Mouse (Mus musculus) neural tube, embryonic 11.5 days (tissue): ENCODE results near the gene S100a13. TPM values are rescaled to one million over a fixed set of nuclear protein-coding genes. Genes with fewer than 3 reads are reported as not detected.

Experiments used
- ATAC-seq: fragments of 200-750 bp; cut with Nextera tagmentation; 2 replicates; pipeline ENCODE4 v1.8.0; 2017; ENCODE audit warnings: moderate number of reproducible peaks, mild to moderate bottlenecking, moderate TSS enrichment, moderate library complexity; ENCODE audit not compliant: insufficient read depth, low FRiP score, low TSS enrichment
- DNase-seq: peaks from one replicate; pipeline ENCODE4 v3.0.0-alpha.2; 2015; ENCODE audit warnings: low spot score
- H3K27ac ChIP-seq: fragments of 300-500 bp; sonication (generic); 2 replicates; pipeline ENCODE4 v1.5.1; 2014; ENCODE audit warnings: low read depth, mild to moderate bottlenecking, low read length
- H3K27me3 ChIP-seq: fragments of 300-500 bp; sonication (generic); 2 replicates; pipeline ENCODE4 v1.6.1; 2014; ENCODE audit warnings: mild to moderate bottlenecking, low read length, mixed read lengths; ENCODE audit not compliant: control insufficient read depth, insufficient read depth
- H3K36me3 ChIP-seq: fragments of 300-500 bp; sonication (generic); 2 replicates; pipeline ENCODE4 v1.6.1; 2014; ENCODE audit warnings: mild to moderate bottlenecking, low read length, moderate library complexity, mixed read lengths; ENCODE audit not compliant: control insufficient read depth, insufficient read depth
- H3K4me1 ChIP-seq: fragments of 300-500 bp; sonication (generic); 2 replicates; pipeline ENCODE4 v1.6.1; 2014; ENCODE audit warnings: low read length, mixed read lengths; ENCODE audit not compliant: control insufficient read depth, insufficient read depth
- H3K4me2 ChIP-seq: fragments of 300-500 bp; sonication (generic); 2 replicates; pipeline ENCODE4 v1.6.1; 2014; ENCODE audit warnings: low read depth, mild to moderate bottlenecking, moderate library complexity
- H3K4me3 ChIP-seq: fragments of 300-500 bp; sonication (generic); 2 replicates; pipeline ENCODE4 v1.5.1; 2014; ENCODE audit warnings: low read depth, low read length
- H3K9ac ChIP-seq: fragments of 300-500 bp; sonication (generic); 2 replicates; pipeline ENCODE4 v1.6.1; 2014; ENCODE audit warnings: mild to moderate bottlenecking, low read length
- H3K9me3 ChIP-seq: fragments of 300-500 bp; sonication (generic); 2 replicates; pipeline ENCODE4 v1.6.1; 2016; ENCODE audit warnings: low read length; ENCODE audit not compliant: control insufficient read depth
- WGBS: fragments of 180-500 bp; shearing (Covaris S2); extraction: QIAGEN DNeasy Blood & Tissue Kit; methylation state at CpG from one replicate; pipeline ENCODE4 v1.1.7; 2014; 5-methylcytosine and 5-hydroxymethylcytosine counted together
- polyA plus RNA-seq: library from polyadenylated mRNA; unstranded; fragments of >200 nt; fragmentation: Nextera tagmentation; extraction: Ambion mirVana; gene quantifications from 2 replicates; pipeline ENCODE4 v1.2.1, GENCODE M21; 2014

The S100a13 gene
- polyA plus RNA-seq, 1 experiment from 2014 or later: 11.2 TPM

GRCm38 (mm10) chr3:90475151-90475830 lies 38.9 kb upstream of the S100a13 start:
- DNase-seq (no peak), ATAC-seq (peak; percentile 37)
- Histone ChIP-seq H3K4me2 (peak overlapping the region; percentile 33), H3K9me3 (no peaks in the 10 kb centered on the region), H3K36me3 (peaks cover 15% of the 10 kb centered on the region), H3K27ac (no peak overlapping the region), H3K9ac (no peak overlapping the region), H3K4me1 (peaks cover 4% of the 10 kb centered on the region), H3K4me3 (peak overlapping the region; percentile 19), H3K27me3 (no peaks in the 10 kb centered on the region)
- WGBS: 43% methylated on average over 15 of the region's 16 CpGs

GRCm38 (mm10) chr3:90475831-90476611 lies 38.2 kb upstream of the S100a13 start, which contains the start of gene Ilf2:
Gene Ilf2 (plus strand): TSS chr3:90476126.
- H3K27me3 ChIP-seq: no peaks in the 10 kb centered on the region
- under 1% methylated on average over 45 of the region's 45 CpGs for WGBS
- H3K9ac ChIP-seq: peak within 1 kb of the TSS; percentile 95
- DNase-seq (peak; percentile 97), ATAC-seq (peak; percentile 99)
- peaks cover 4% of the 10 kb centered on the region for H3K4me1 ChIP-seq
- H3K4me2 ChIP-seq: peak within 1 kb of the TSS; percentile 42
- H3K9me3 ChIP-seq: no peaks in the 10 kb centered on the region
- H3K36me3 ChIP-seq: peaks cover 18% of the 10 kb centered on the region
- peak within 1 kb of the TSS; percentile 93 for H3K27ac ChIP-seq
- H3K4me3 ChIP-seq: peak within 1 kb of the TSS; percentile 84

- Histone ChIP-seq H3K4me3 (no peak overlapping the region), H3K4me1 (0 out of 2 replicates have a peak, but pooled peaks cover 3% of the 10 kb centered on the region), H3K4me2 (no peak overlapping the region), H3K9ac (no peak overlapping the region), H3K27ac (no peak overlapping the region), H3K27me3 (no peaks in the 10 kb centered on the region), H3K36me3 (peaks cover 32% of the 10 kb centered on the region), H3K9me3 (no peaks in the 10 kb centered on the region)
- WGBS: 84% methylated on average over 5 of the region's 5 CpGs
- DNase-seq (no peak), ATAC-seq (no peak)
Measured at GRCm38 (mm10) chr3:90486998-90487397, 27.2 kb upstream of the S100a13 start.

- no peaks in the 10 kb centered on the region for H3K27me3 ChIP-seq
- no peak overlapping the region for H3K27ac ChIP-seq
- no peak for DNase-seq
- 0 out of 2 replicates have a peak, but pooled peaks cover 3% of the 10 kb centered on the region for H3K4me1 ChIP-seq
- no peak for ATAC-seq
- no peak overlapping the region for H3K4me3 ChIP-seq
- no peaks in the 10 kb centered on the region for H3K9me3 ChIP-seq
- no peak overlapping the region for H3K4me2 ChIP-seq
- 89% methylated on average over 6 of the region's 6 CpGs for WGBS
- no peak overlapping the region for H3K9ac ChIP-seq
- peaks cover 22% of the 10 kb centered on the region for H3K36me3 ChIP-seq
Measured at GRCm38 (mm10) chr3:90488576-90488975, 25.7 kb upstream of the S100a13 start.

GRCm38 (mm10) chr3:90490696-90491256 lies 23.5 kb upstream of the S100a13 start, which contains the start of gene Snapin:
Gene Snapin (minus strand): TSS chr3:90491033.
- H3K36me3 ChIP-seq: peaks cover 13% of the 10 kb centered on the region
- WGBS: under 1% methylated on average over 37 of the region's 37 CpGs
- no peak within 1 kb of the TSS for H3K27ac ChIP-seq

GRCm38 (mm10) chr3:90491350-90491749 lies 22.9 kb upstream of the S100a13 start:
- Histone ChIP-seq H3K27ac (no peak overlapping the region), H3K36me3 (peaks cover 12% of the 10 kb centered on the region), H3K4me1 (0 out of 2 replicates have a peak, but pooled peaks cover 3% of the 10 kb centered on the region), H3K9me3 (no peaks in the 10 kb centered on the region), H3K4me2 (no peak overlapping the region), H3K27me3 (no peaks in the 10 kb centered on the region), H3K4me3 (no peak overlapping the region), H3K9ac (no peak overlapping the region)
- no peak for DNase-seq
- ATAC-seq: no peak; the same call in 1 of the 2 replicates
- 40% methylated on average over 2 of the region's 2 CpGs for WGBS

More at GRCm38 (mm10) chr3:90490696-90491256, 23.5 kb upstream of the S100a13 start, which contains the start of gene Snapin:
- Histone ChIP-seq H3K4me2 (peak within 1 kb of the TSS; percentile 50), H3K4me3 (peak within 1 kb of the TSS; percentile 55), H3K4me1 (0 out of 2 replicates have a peak, but pooled peaks cover 3% of the 10 kb centered on the region), H3K9me3 (no peaks in the 10 kb centered on the region), H3K27me3 (no peaks in the 10 kb centered on the region), H3K9ac (peak within 1 kb of the TSS; percentile 66)
- DNase-seq (peak; percentile 96), ATAC-seq (peak; percentile 95)

- H3K27ac ChIP-seq: no peak overlapping the region
- H3K27me3 ChIP-seq: no peaks in the 10 kb centered on the region
- H3K4me2 ChIP-seq: no peak overlapping the region
- WGBS: 58% methylated on average over 4 of the region's 4 CpGs
- H3K4me1 ChIP-seq: 0 out of 2 replicates have a peak, but pooled peaks cover 3% of the 10 kb centered on the region
- H3K9me3 ChIP-seq: no peaks in the 10 kb centered on the region
- H3K4me3 ChIP-seq: no peak overlapping the region
- DNase-seq (no peak), ATAC-seq (no peak)
- H3K36me3 ChIP-seq: peaks cover 12% of the 10 kb centered on the region
- no peak overlapping the region for H3K9ac ChIP-seq
Measured at GRCm38 (mm10) chr3:90493831-90494540, 20.2 kb upstream of the S100a13 start.

GRCm38 (mm10) chr3:90495850-90496525 lies 18.2 kb upstream of the S100a13 start:
- no peak overlapping the region for H3K27ac ChIP-seq
- H3K9me3 ChIP-seq: no peaks in the 10 kb centered on the region
- ATAC-seq: no peak
- peaks cover 12% of the 10 kb centered on the region for H3K36me3 ChIP-seq
- no peaks in the 10 kb centered on the region for H3K27me3 ChIP-seq
- H3K4me3 ChIP-seq: no peak overlapping the region
- no peaks in the 10 kb centered on the region for H3K4me1 ChIP-seq
- DNase-seq: no peak
- no peak overlapping the region for H3K9ac ChIP-seq
- H3K4me2 ChIP-seq: no peak overlapping the region
- 93% methylated on average over 7 of the region's 7 CpGs for WGBS
